In genomic region chr13:56774304-56774703, GRCm38 (mm10) we compare ENCODE assay signal across 13 mouse cellular contexts. TPM values are rescaled to one million over a fixed set of nuclear protein-coding genes. Genes with fewer than 3 reads are reported as not detected.
A peak's percentile ranks its signal among the peaks of the same experiment; 100 is the strongest.
DNase-seq lines count a peak whose midpoint lies in the region; ATAC-seq and TF ChIP-seq lines count a peak whose summit lies in the region.
"Had no signal": no experiment of that assay in that cellular context is flagged by ENCODE, and none has a peak within 500 bp of the region (broad histone marks: within the 10 kb centered on the region; RNA-seq: fewer than 3 reads in every experiment).

No protein-coding gene starts in this region.

- 52% methylated on average over 5 of the region's 5 CpGs for WGBS in intestine, embryonic 14.5 days
- 42% methylated on average over 5 of the region's 5 CpGs for WGBS in intestine, embryonic 15.5 days
- WGBS in forebrain, embryonic 14.5 days, result 6% methylated on average over 5 of the region's 5 CpGs
- 51% methylated on average over 5 of the region's 5 CpGs for WGBS in lung, postnatal 0 days

- no peak overlapping the region for H3K27ac ChIP-seq in intestine, embryonic 14.5 days (ENCODE audit: low read depth)
- H3K27ac ChIP-seq in intestine, embryonic 15.5 days, result no peak overlapping the region
- peak overlapping the region; percentile 86 for H3K27ac ChIP-seq in forebrain, embryonic 14.5 days (ENCODE audit: low read depth, low read length)
- H3K27ac ChIP-seq in lung, postnatal 0 days (ENCODE audit: low read length), result no peak overlapping the region
- H3K27ac ChIP-seq: stomach, embryonic 15.5 days had no signal

- ATAC-seq in intestine, embryonic 14.5 days (replicated peaks; ENCODE audit: low FRiP score, low TSS enrichment, low read depth), result 0 out of 2 replicates have a peak, but pooled peaks have one; percentile 22
- ATAC-seq in intestine, embryonic 15.5 days, result no peak
- peak; percentile 82 for ATAC-seq in forebrain, embryonic 14.5 days
- ATAC-seq in megakaryocyte, adult 5-6 weeks (ENCODE audit: poor library complexity, severe bottlenecking), result peak; percentile 54
- no peak for ATAC-seq in lung, postnatal 0 days

- H3K4me2 ChIP-seq in intestine, embryonic 14.5 days (ENCODE audit: low read length), result no peak overlapping the region
- no peak overlapping the region for H3K4me2 ChIP-seq in intestine, embryonic 15.5 days (replicated peaks)
- peak overlapping the region; percentile 30; the same call in 1 of the 2 replicates for H3K4me2 ChIP-seq in forebrain, embryonic 14.5 days (ENCODE audit: low read length)
- no peak overlapping the region for H3K4me2 ChIP-seq in lung, postnatal 0 days (replicated peaks; ENCODE audit: low read depth, low read length)
- H3K4me2 ChIP-seq: stomach, embryonic 15.5 days had no signal

- no peaks in the 10 kb centered on the region for H3K9me3 ChIP-seq in intestine, embryonic 14.5 days (ENCODE audit: control insufficient read depth, low read length)
- H3K9me3 ChIP-seq in intestine, embryonic 15.5 days, result no peaks in the 10 kb centered on the region
- no peaks in the 10 kb centered on the region for H3K9me3 ChIP-seq in forebrain, embryonic 14.5 days (replicated peaks; ENCODE audit: control insufficient read depth, low read length)
- no peaks in the 10 kb centered on the region for H3K9me3 ChIP-seq in lung, postnatal 0 days (ENCODE audit: low read length)
- H3K9me3 ChIP-seq: stomach, embryonic 15.5 days had no signal

- no peak for TF ChIP-seq CTCF in lung, postnatal 0 days (IDR thresholded peaks at IDR 0.05)

- H3K9ac ChIP-seq in intestine, embryonic 14.5 days (ENCODE audit: low read length), result no peak overlapping the region
- H3K9ac ChIP-seq in intestine, embryonic 15.5 days, result no peak overlapping the region
- peak overlapping the region; percentile 25; the same call in 1 of the 2 replicates for H3K9ac ChIP-seq in forebrain, embryonic 14.5 days (ENCODE audit: low read length)
- no peak overlapping the region for H3K9ac ChIP-seq in lung, postnatal 0 days (replicated peaks; ENCODE audit: low read depth)
- H3K9ac ChIP-seq: stomach, embryonic 15.5 days had no signal

- DNase-seq in intestine, embryonic 14.5 days (ENCODE audit: low spot score), result no peak
- DNase-seq in forebrain, embryonic 14.5 days (ENCODE audit: low spot score), result peak; percentile 92
- DNase-seq in retina, embryonic 14.5 days (ENCODE audit: low spot score), result peak; percentile 73
- no peak for DNase-seq in lung, postnatal 0 days (ENCODE audit: low spot score)
- DNase-seq in heart, postnatal 25 days (ENCODE audit: low spot score), result no peak
- no peak for DNase-seq in right cerebral cortex, adult 18-20 months
- DNase-seq: kidney, postnatal 10 days; lung, postnatal 14 days had no signal

- no peak for TF ChIP-seq EP300 in lung, postnatal 0 days (IDR thresholded peaks at IDR 0.05)

- peaks cover 4% of the 10 kb centered on the region for H3K4me1 ChIP-seq in intestine, embryonic 14.5 days (replicated peaks; ENCODE audit: control insufficient read depth, insufficient read depth, low read length)
- 0 out of 2 replicates have a peak, but pooled peaks cover 3% of the 10 kb centered on the region for H3K4me1 ChIP-seq in intestine, embryonic 15.5 days (replicated peaks)
- H3K4me1 ChIP-seq in forebrain, embryonic 14.5 days (ENCODE audit: control insufficient read depth, insufficient read depth, low read length), result peaks cover 31% of the 10 kb centered on the region
- H3K4me1 ChIP-seq in lung, postnatal 0 days (ENCODE audit: insufficient read depth, low read depth, low read length), result no peaks in the 10 kb centered on the region

- H3K36me3 ChIP-seq in intestine, embryonic 14.5 days (ENCODE audit: control insufficient read depth, insufficient read depth, low read length), result no peaks in the 10 kb centered on the region
- no peaks in the 10 kb centered on the region for H3K36me3 ChIP-seq in intestine, embryonic 15.5 days
- no peaks in the 10 kb centered on the region for H3K36me3 ChIP-seq in forebrain, embryonic 14.5 days (ENCODE audit: control insufficient read depth, insufficient read depth, low read length)
- no peaks in the 10 kb centered on the region for H3K36me3 ChIP-seq in lung, postnatal 0 days (ENCODE audit: insufficient read depth, low read length)
- H3K36me3 ChIP-seq: stomach, embryonic 15.5 days had no signal

- intact Hi-C loops in heart, postnatal 25 days (cut with DNase I), result no loop called here

- no peak overlapping the region for H3K4me3 ChIP-seq in intestine, embryonic 14.5 days (ENCODE audit: low read depth, low read length)
- H3K4me3 ChIP-seq in intestine, embryonic 15.5 days (replicated peaks), result no peak overlapping the region
- no peak overlapping the region for H3K4me3 ChIP-seq in forebrain, embryonic 14.5 days (ENCODE audit: low read depth, low read length)
- no peak overlapping the region for H3K4me3 ChIP-seq in lung, postnatal 0 days (ENCODE audit: low read depth, low read length)
- H3K4me3 ChIP-seq: stomach, embryonic 15.5 days had no signal

- H3K27me3 ChIP-seq in intestine, embryonic 14.5 days (replicated peaks; ENCODE audit: control insufficient read depth, insufficient read depth, low read length), result no peaks in the 10 kb centered on the region
- H3K27me3 ChIP-seq in intestine, embryonic 15.5 days (replicated peaks), result no peaks in the 10 kb centered on the region
- no peaks in the 10 kb centered on the region for H3K27me3 ChIP-seq in forebrain, embryonic 14.5 days (replicated peaks; ENCODE audit: control insufficient read depth, insufficient read depth, low read length)
- no peaks in the 10 kb centered on the region for H3K27me3 ChIP-seq in lung, postnatal 0 days (replicated peaks; ENCODE audit: insufficient read depth, low read length)
- H3K27me3 ChIP-seq: stomach, embryonic 15.5 days had no signal

RNA-seq across cellular contexts. Expression of gene Gm45623, which starts 20.7 kb away (rescaled TPM):
- polyA plus RNA-seq in intestine, embryonic 14.5 days (2014; fragmentation: Nextera tagmentation; extraction: Ambion mirVana), result 0.32 TPM in 1 of 2 replicates, not detected in the other
- polyA plus RNA-seq in intestine, embryonic 15.5 days (2015; fragmentation: Nextera tagmentation; extraction: Ambion mirVana), result 0.50 and 1.00 TPM in 2 replicates
- 0.85 and 1.1 TPM in 2 replicates for polyA plus RNA-seq in forebrain, embryonic 14.5 days (2014; fragmentation: Nextera tagmentation; extraction: Ambion mirVana)
- total RNA-seq in megakaryocyte, adult 5-6 weeks (2015), result not detected in 2 replicates
- total RNA-seq in megakaryocyte, adult 5-6 weeks (2017), result not detected in 2 replicates
- 0.44 and 0.55 TPM in 2 replicates for polyA plus RNA-seq in lung, postnatal 0 days (2015; fragmentation: Nextera tagmentation; extraction: Ambion mirVana)
- not detected for total RNA-seq in heart, postnatal 25 days (2021)
- total RNA-seq: heart, adult 8-10 months had no signal
- polyA plus RNA-seq: limb, embryonic 11.5 days had no signal

Comparison
In these comparisons a context has a peak if more than half of its experiments do, and no peak if none do; other contexts are left out.
1. ATAC-seq: peak in intestine, embryonic 14.5 days (single experiment), forebrain, embryonic 14.5 days (single experiment) and megakaryocyte, adult 5-6 weeks (single experiment); none in intestine, embryonic 15.5 days (single experiment) and lung, postnatal 0 days (single experiment).
2. DNase-seq: peak in forebrain, embryonic 14.5 days (single experiment) and retina, embryonic 14.5 days (single experiment); none in intestine, embryonic 14.5 days (single experiment), lung, postnatal 0 days (single experiment), heart, postnatal 25 days (single experiment) and right cerebral cortex, adult 18-20 months (single experiment).